Mouse (Mus musculus) regulatory T cell (primary cell): Measurements from ENCODE around the gene Mcts2.

Experiments
- in situ Hi-C: fragments of 300-600 bp; cut with MboI, MseI; formaldehyde crosslinking; loops from one replicate; pipeline ENCODE4 v1.15.1; 2025; ENCODE audit warnings: high pct_unique_total_duplicates

The Mcts2 gene

GRCm38 (mm10) chr2:152725178-152725750 lies 38.4 kb downstream of the Mcts2 start:
- in situ Hi-C loops, result no loop called here

- in situ Hi-C loops, result no loop called here
These were observed 39.4 kb downstream of the Mcts2 start for GRCm38 (mm10) chr2:152726213-152726612.

- in situ Hi-C loops, result no loop called here
These were observed 40.0 kb downstream of the Mcts2 start for GRCm38 (mm10) chr2:152726751-152727335.

GRCm38 (mm10) chr2:152727795-152728510 lies 41.1 kb downstream of the Mcts2 start:
- in situ Hi-C loops, result no loop called here

GRCm38 (mm10) chr2:152728594-152728993 lies 41.8 kb downstream of the Mcts2 start:
- in situ Hi-C loops, result no loop called here

- in situ Hi-C loops, result no loop called here
These were observed 42.3 kb downstream of the Mcts2 start for GRCm38 (mm10) chr2:152729013-152729635.

GRCm38 (mm10) chr2:152729636-152730020 lies 42.8 kb downstream of the Mcts2 start:
- in situ Hi-C loops, result no loop called here

GRCm38 (mm10) chr2:152733201-152733600 lies 46.4 kb downstream of the Mcts2 start:
- in situ Hi-C loops, result no loop called here

- in situ Hi-C loops, result no loop called here
These were observed 47.7 kb downstream of the Mcts2 start for GRCm38 (mm10) chr2:152734501-152734900.

- in situ Hi-C loops, result loop anchor here (5.0 kb wide), 1 partner anchor 97 kb away; the partner anchor contains the start of gene Bcl2l1
These were observed 48.1 kb downstream of the Mcts2 start for GRCm38 (mm10) chr2:152734984-152735383.

- in situ Hi-C loops, result loop anchor here (5.0 kb wide), 1 partner anchor 96 kb away; the partner anchor contains the start of gene Bcl2l1
These were observed 49.3 kb downstream of the Mcts2 start, which contains the start of gene Id1 for GRCm38 (mm10) chr2:152736090-152736601. Gene Id1 (plus strand): TSS chr2:152736251.

GRCm38 (mm10) chr2:152736748-152737147 lies 49.9 kb downstream of the Mcts2 start:
- in situ Hi-C loops, result loop anchor here (5.0 kb wide), 1 partner anchor 96 kb away; the partner anchor contains the start of gene Bcl2l1
